Comparison of ENCODE assay signal across 8 mouse cellular contexts in genomic region chr6:133104609-133104921, GRCm38 (mm10). TPM values are rescaled to one million over a fixed set of nuclear protein-coding genes. Genes with fewer than 3 reads are reported as not detected.
DNase-seq lines count a peak whose midpoint lies in the region; ATAC-seq and TF ChIP-seq lines count a peak whose summit lies in the region.

Gene Smim10l1, plus strand, starts transcription at chr6:133104909.

- H3K36me3 ChIP-seq in spleen, adult 2 months (ENCODE audit: control insufficient read depth, insufficient read depth, low read length), result no peaks in the 10 kb centered on the region
- H3K36me3 ChIP-seq in limb, embryonic 12.5 days, result peaks cover 10% of the 10 kb centered on the region; the same call in 1 of the 2 replicates

- no peaks in the 10 kb centered on the region for H3K27me3 ChIP-seq in spleen, adult 2 months (ENCODE audit: control insufficient read depth, insufficient read depth, low read length)
- no peaks in the 10 kb centered on the region for H3K27me3 ChIP-seq in limb, embryonic 12.5 days

- peak within 1 kb of the TSS; percentile 77 for H3K4me3 ChIP-seq in spleen, adult 2 months (ENCODE audit: extremely low read depth, insufficient read depth, insufficient read length)
- peak within 1 kb of the TSS; percentile 72 for H3K4me3 ChIP-seq in embryonic fibroblast, embryonic 13.5 days (ENCODE audit: insufficient read depth, low read length)
- H3K4me3 ChIP-seq in limb, embryonic 12.5 days (replicated peaks), result peak within 1 kb of the TSS; percentile 74
- H3K4me3 ChIP-seq in olfactory bulb, adult 2 months (ENCODE audit: insufficient read depth, low read depth, low read length), result peak within 1 kb of the TSS; percentile 92

- no peak for TF ChIP-seq CTCF in spleen, adult 2 months (IDR thresholded peaks at IDR 0.05; ENCODE audit: extremely low read depth, insufficient read depth, insufficient read length, insufficient replicate concordance)
- TF ChIP-seq CTCF in embryonic fibroblast, embryonic 13.5 days (IDR thresholded peaks at IDR 0.05; ENCODE audit: borderline replicate concordance, insufficient read depth, low read length), result no peak
- no peak for TF ChIP-seq CTCF in olfactory bulb, adult 2 months (IDR thresholded peaks at IDR 0.05; ENCODE audit: insufficient read depth, low read depth, low read length)

- intact Hi-C loops in heart, postnatal 14 days (cut with DNase I), result no loop called here

- no peaks in the 10 kb centered on the region for H3K9me3 ChIP-seq in limb, embryonic 12.5 days

- H3K27ac ChIP-seq in spleen, adult 2 months (ENCODE audit: insufficient read depth, low read length), result peak within 1 kb of the TSS; percentile 72
- peak within 1 kb of the TSS; percentile 92 for H3K27ac ChIP-seq in embryonic fibroblast, embryonic 13.5 days (ENCODE audit: insufficient read depth, low read length)
- H3K27ac ChIP-seq in limb, embryonic 12.5 days, result peak within 1 kb of the TSS; percentile 99
- peak within 1 kb of the TSS; percentile 100 for H3K27ac ChIP-seq in olfactory bulb, adult 2 months (ENCODE audit: insufficient read depth, low read depth, low read length)

- peak within 1 kb of the TSS; percentile 94 for H3K9ac ChIP-seq in limb, embryonic 12.5 days (replicated peaks)

- DNase-seq in spleen, adult 2 months (ENCODE audit: low read depth in 1 of 2, low spot score in 2 of 2), result no peak
- no peak for DNase-seq in spleen, postnatal 10 days (ENCODE audit: low spot score in 2 of 2)
- DNase-seq in heart, postnatal 14 days, result no peak
- DNase-seq in B cell, adult 2 months, result no peak
- no peak for DNase-seq in thymus, postnatal 14 days

- no peak for TF ChIP-seq POLR2A in spleen, adult 2 months (IDR thresholded peaks at IDR 0.05; ENCODE audit: low read depth, low read length)
- no peak for TF ChIP-seq POLR2A in embryonic fibroblast, embryonic 13.5 days (IDR thresholded peaks at IDR 0.05; ENCODE audit: low read depth, low read length)
- TF ChIP-seq POLR2A in olfactory bulb, adult 2 months (IDR thresholded peaks at IDR 0.05; ENCODE audit: insufficient read depth, low read depth, low read length), result no peak

- ATAC-seq in limb, embryonic 12.5 days (ENCODE audit: insufficient number of reproducible peaks, insufficient read depth, low FRiP score, low TSS enrichment, low read depth), result no peak

- H3K4me1 ChIP-seq in spleen, adult 2 months (ENCODE audit: control insufficient read depth, insufficient read depth, insufficient read length), result no peaks in the 10 kb centered on the region
- H3K4me1 ChIP-seq in embryonic fibroblast, embryonic 13.5 days (ENCODE audit: control insufficient read depth, insufficient read depth, low read length), result no peaks in the 10 kb centered on the region
- no peaks in the 10 kb centered on the region for H3K4me1 ChIP-seq in limb, embryonic 12.5 days (replicated peaks)
- H3K4me1 ChIP-seq in olfactory bulb, adult 2 months (ENCODE audit: control insufficient read depth, insufficient read depth, low read length), result no peaks in the 10 kb centered on the region

- H3K4me2 ChIP-seq in limb, embryonic 12.5 days, result peak within 1 kb of the TSS; percentile 54

RNA-seq across cellular contexts. Expression of gene Smim10l1, which starts in this region (rescaled TPM):
- 36.2 and 62.1 TPM in 2 replicates for polyA plus RNA-seq in spleen, adult 2 months (2012; rRNA removed)
- polyA plus RNA-seq in embryonic fibroblast, embryonic 13.5 days (2011; ENCODE audit: insufficient read length, low read depth, missing spikeins), result 56.1 and 63.3 TPM in 2 replicates
- 10 to 100 TPM; 65.5 to 73.3 TPM for total RNA-seq in heart, postnatal 14 days (2021)
- polyA plus RNA-seq in limb, embryonic 12.5 days (2016; fragmentation: Nextera tagmentation; extraction: Ambion mirVana), result 96.8 and 100 TPM in 2 replicates
- polyA plus RNA-seq in olfactory bulb, adult 2 months (2012; ENCODE audit: insufficient read depth, insufficient read length, low replicate concordance, missing spikeins), result 171 TPM in 1 of 2 replicates, not detected in the other
